Mouse (Mus musculus) retina, postnatal 1 day (tissue): ENCODE results near the gene Rhov.

Source experiments
- DNase-seq: peaks from one replicate; pipeline ENCODE4 v3.0.0-alpha.2; 2012

Rhov gene

DNA sequence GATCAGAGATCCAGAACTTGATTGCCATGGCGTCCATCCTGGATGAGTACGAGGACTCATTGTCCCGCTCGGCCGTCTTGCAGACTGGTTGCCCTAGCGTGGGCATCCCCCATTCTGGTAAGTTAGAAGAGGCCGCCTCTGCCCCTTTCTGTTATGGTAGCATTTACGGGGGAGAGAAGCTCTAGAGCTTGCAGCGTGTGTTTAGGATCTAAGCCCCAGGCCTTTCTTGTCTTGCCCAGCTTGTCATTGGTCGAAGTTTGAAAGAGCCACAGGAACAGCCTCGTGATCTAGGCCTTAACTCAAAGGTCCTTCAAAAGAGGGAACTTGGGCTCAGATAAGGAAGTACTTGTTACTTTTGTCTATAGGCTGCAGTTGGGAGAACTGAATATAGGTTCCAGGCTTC lies 17.9 kb upstream of the Rhov start:
- DNase-seq, result no peak

DNA sequence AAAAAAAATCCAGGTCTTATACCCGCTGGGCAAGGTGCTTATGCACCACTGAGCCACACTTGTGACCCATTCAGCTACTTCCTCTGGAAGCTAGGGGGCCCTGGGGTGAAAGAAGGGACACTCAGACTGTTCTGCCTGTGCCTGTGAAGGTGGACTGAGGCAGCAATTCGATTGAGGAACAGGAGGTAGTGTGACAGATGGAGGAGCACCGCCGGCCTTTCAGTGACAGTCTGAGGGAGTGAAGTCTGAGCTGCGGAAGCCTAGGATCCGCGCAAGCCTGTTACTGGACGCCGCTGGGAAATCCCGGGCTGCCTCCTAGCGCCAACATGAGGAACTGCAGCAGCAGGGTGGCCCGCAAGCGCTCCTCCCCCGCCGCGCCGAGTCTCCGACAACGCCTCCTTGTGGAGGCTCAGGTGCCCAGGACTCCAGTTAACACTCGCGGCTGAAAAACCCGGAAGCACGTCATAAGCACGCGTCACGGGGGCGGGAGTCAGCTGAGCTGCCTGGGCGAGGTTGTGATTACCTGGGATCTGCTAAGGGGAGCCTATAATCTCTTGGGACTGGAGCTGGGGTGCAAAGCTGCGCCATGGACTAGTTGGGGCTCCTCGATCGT lies 17.3 kb upstream of the Rhov start, which contains the start of gene Vps18:
TSS of gene Vps18 (plus strand) at position 471 of the 613 bp plus-strand sequence.
- DNase-seq, result peak; percentile 98

GRCm38 (mm10) chr2:119287372-119287771 lies 16.3 kb upstream of the Rhov start:
- DNase-seq, result no peak

GRCm38 (mm10) chr2:119281899-119282565 lies 11.0 kb upstream of the Rhov start:
- DNase-seq, result no peak

GRCm38 (mm10) chr2:119277810-119278209 lies 6.7 kb upstream of the Rhov start:
- no peak for DNase-seq

DNA sequence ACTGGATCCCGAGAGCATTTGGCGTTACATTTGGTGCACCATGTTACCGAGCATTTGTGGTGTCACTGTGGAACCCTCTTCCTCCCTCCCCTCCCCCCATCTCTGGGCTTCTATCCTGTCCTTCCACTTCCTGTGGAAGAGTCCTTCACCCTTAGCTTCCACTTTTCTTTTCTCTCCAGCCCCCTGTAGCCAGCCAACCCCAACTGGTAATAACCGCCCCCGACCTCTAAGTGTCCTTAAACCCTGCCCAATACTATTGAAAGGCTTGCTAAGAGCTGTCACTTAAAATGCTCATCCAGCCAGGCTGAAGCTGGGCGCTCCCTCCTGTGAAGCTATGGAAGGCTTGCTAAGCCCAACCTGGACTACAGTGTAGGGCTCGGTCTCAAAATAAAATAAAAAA lies 5.9 kb upstream of the Rhov start:
- no peak for DNase-seq

DNA sequence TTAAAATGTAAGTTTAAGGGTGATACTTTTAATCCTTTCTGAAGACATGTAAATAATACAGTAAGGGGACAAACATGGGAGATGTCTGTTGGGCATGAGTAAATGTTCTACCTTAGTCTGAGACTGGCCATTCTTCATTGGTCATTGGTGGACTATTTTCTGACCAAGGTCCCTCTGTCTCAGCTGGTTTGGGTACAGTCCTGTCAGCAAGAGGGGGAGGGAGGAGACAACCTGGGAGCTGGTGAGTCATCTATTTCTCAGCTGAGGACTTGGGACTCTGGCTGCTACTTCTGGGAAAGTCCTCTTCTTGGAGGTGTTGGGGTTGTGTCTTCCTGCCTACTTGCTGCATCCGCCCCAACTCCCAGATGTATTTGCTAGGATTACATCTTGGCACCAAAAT lies 3.1 kb upstream of the Rhov start:
- no peak for DNase-seq

- DNase-seq, result no peak
These were observed 808 bp downstream of the Rhov start for GRCm38 (mm10) chr2:119270286-119270642.

- DNase-seq, result no peak
These were observed 7.3 kb downstream of the Rhov start for GRCm38 (mm10) chr2:119263813-119264212.

GRCm38 (mm10) chr2:119262978-119263377 lies 8.1 kb downstream of the Rhov start:
- DNase-seq, result no peak

DNA sequence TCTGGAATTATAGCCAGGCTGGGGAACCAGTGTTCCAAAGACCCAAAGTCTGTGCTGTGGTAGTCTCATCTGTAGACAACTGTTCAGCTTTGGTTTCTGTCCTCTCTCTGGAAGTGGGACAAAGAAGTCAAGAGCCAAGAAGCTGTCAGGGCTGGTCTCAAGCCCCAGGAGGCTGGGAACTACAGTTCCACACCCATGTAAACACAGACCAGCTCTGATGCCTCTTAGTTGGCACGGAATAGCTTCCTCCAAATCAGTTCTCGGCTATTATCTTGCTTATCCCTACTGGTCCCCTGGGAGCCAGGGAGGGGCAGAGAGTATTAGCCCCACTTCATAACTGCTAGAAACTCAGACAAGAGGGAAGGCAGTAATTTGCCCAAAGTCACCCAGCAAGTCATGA lies 9.7 kb downstream of the Rhov start:
- no peak for DNase-seq

DNA sequence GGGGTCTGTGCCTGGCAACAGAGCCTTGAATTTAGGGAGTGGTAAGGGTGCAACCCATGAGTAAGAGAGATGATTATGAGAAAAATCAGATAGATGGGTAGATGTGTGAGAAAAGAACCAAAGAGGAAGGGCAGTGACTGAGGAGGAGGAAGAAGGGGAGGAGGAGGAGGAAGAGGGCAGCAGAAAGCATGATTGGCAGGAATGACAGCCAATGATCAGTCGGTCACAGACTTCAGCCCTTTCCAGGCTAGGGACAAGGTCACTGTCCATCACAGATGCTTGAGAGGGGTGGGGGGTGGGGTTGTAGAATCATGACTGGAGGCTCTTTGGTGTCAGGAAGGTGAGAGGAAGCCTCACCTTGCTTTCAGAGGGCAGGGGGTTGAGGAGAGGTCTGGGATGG lies 10.6 kb downstream of the Rhov start:
- DNase-seq, result peak; percentile 24

- DNase-seq, result no peak
These were observed 16.1 kb downstream of the Rhov start for GRCm38 (mm10) chr2:119254976-119255375.

GRCm38 (mm10) chr2:119250826-119251478 lies 20.1 kb downstream of the Rhov start:
- peak; percentile 88 for DNase-seq

DNA sequence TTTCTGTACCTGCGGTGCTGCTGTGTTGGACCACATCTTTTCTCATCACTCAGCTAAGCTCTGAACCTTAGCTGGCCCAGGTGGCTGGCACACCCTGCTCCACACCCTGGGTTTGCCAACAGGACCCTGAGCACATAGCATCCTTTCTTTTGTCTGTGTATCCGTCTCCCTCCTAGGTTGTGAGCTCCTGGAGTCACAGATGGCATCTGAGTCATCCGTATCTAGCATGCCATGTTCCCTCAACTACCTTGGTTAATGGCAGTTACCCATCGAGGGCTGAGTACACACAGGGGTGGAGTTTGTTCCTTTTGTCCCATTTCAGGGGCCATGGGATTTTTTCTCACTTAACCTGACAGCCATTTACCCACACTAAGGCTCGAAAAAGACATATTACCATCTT lies 20.7 kb downstream of the Rhov start:
- DNase-seq, result no peak

DNA sequence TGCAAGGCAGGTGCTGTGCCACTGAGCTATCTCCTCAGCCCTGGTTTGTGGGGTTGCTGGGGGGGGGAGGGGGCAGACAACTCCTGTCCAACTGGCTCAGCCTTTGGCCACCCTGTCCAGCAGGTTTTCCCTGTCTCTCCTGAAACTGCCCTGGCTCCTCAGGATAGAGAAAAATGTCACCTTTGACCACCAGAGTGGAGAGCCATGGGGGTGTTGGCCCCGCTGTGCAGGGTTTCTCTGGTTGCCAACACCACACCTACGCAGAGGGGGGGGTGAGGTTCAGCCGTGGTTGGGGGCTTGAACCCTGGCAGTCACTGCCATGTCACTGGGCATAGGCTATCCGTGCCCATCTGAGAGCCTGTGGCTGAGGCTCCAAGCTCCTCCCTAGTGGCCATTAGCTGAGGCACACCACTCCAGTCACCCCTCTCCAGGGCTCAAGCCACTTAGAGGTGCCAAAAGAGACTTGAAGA lies 21.4 kb downstream of the Rhov start:
- no peak for DNase-seq

DNA sequence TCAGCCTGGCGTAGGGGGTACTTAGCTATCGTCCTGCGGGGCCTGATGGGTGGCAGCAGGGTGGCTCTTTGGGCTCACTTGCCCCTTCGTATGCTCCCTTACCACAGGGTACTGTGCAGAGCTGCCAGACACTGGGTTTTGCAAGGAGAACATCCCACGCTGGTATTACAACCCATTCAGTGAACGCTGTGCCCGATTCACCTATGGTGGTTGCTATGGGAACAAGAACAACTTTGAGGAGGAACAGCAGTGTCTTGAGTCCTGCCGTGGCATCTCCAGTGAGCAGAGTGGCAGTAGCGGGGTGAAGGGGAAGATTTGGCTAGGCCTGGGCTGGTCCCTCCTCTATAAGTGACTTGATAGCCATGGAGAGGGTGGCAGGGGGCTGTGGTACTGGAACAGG lies 23.2 kb downstream of the Rhov start:
- no peak for DNase-seq

DNA sequence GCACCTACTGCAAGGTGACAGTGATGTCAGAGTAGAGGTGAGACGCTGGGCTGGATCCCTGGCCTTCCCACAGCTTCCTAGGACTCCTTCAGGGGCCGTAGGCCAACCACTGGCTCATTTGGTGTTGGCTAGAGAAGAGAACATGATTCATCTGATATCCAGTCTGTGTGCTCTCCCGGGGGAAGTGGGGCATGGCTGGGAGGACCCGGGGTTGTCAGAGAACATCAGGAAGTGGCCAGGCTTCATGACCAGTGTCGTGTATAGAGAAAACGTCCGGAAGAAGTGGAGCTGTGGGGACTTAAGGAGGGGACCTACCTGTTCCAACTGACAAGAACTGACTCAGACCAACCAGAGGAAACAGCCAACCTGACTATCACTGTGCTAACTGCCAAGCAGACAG lies 25.8 kb downstream of the Rhov start:
- DNase-seq, result no peak

DNA sequence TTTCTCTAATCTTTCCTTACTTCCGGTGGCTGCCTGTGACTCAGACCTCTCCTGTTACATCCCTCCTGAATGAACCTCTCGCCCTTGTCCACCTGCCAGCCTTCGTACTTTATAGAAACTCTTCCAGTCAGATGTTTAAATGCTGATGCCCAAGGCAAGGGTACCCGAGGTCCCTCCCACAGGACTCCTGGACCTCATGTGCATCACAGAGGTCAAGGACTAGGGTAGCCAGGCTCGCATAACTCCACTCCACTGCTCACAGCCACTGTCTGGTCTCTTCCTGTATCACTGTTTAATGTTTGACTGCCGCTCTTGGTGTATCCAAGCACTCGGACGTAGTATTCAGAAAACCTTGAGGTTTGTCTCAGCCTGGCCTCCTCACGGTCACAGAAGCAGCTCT lies 28.5 kb downstream of the Rhov start:
- no peak for DNase-seq

DNA sequence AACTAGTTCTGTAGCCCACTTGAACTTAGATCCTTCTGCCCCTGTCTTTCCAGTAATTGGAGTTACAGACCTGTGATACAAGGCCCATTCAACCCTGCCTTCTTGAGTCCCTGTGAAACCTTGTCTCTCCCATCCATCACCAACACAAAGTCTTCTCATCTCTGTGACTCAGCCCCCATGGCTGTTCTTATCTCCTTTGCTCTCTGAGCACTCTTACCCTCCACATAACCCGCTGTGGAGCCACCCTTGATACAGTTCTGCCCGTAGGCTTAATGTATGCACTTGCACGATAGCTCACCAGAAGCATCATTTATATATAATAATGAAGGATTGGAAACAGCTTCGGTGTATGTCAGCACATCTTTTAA lies 30.3 kb downstream of the Rhov start:
- no peak for DNase-seq

DNA sequence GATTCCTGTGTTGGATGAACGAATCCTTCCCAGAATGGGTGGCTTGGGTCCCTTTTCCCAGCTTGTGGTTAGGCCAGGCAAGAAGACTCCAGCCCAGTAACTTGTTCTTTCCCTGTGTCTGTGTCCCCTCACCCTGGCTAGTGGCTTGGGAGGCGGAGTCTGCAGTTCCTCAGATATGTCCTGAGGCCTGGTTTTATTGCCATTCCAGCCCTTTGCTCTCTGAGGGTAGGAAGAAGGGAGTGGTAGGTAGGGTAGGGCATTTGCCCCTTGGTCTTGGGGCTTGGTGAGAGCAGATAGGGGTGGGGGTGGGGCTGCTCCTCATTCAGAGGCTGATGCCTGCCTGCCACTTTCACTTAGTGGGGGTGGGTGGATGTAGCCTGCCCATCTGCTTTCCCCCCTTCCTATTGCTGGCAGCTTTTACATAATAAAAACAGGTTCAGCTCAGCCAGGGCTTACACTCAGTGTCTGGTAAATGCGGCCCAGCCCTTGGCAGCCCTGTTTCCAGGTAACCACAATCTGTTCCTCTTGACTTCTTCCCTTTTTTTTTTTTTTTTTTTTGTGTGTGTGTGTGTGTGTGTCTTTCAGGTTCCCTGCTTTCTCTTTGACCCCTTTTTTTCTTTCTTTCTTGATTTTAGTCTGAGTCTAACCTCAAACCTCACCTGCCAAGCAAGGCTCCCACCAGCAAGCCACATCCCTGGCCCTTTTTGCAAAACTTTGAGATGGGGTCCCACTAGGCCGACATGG lies 30.8 kb downstream of the Rhov start:
- no peak for DNase-seq

DNA sequence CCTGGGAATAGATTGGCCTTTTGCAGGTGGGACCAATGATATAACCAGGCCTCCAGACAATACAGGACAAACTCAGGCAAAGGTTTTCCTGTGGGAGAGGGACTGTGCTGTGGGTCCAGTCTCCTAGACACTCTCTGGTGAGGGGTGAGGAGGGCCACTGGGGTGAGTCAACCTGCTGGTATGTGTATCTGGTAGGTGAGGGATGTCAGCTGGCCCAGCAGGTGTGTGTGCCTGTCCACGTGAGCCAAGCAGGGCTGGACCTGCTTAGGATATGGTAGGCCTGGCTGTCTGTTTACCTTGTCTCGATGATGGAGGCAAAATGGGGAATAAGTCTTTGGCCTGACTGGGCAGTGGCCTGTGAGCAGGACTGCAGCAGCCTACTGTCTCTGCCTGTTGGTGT lies 32.4 kb downstream of the Rhov start:
- DNase-seq, result no peak

GRCm38 (mm10) chr2:119237871-119238220 lies 33.2 kb downstream of the Rhov start:
- peak; percentile 48 for DNase-seq
